Mouse (Mus musculus): Measurements from ENCODE around the gene Olfr73. TPM values are rescaled to one million over a fixed set of nuclear protein-coding genes. Genes with fewer than 3 reads are reported as not detected.

The Olfr73 gene
- not detected for polyA plus RNA-seq (2014; fragmentation: Illumina TruSeq; extraction: RNeasy Lipid Tissue Mini Kit (QIAGEN cat#74804); ENCODE audit: insufficient read depth, low read depth, low replicate concordance)

DNA sequence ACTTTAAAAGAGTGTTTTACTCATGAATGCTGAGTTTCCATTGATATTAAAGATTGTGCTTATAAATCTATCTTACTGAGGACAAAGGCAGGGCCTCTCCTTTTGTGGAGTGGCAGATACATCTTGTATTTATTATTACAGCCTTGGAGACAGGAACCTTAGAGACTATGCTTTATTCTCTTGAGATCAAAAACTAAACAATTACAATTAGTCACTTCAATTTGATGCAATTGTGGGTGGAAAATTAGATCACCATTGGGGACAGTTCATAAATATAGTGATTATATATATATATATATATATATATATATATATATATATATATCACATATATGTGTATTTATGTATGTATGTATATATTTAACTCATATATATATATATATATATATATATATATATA is at the start of gene Olfr73:
TSS of gene Olfr73 (minus strand) at position 101 of the 400 bp plus-strand sequence.

DNA sequence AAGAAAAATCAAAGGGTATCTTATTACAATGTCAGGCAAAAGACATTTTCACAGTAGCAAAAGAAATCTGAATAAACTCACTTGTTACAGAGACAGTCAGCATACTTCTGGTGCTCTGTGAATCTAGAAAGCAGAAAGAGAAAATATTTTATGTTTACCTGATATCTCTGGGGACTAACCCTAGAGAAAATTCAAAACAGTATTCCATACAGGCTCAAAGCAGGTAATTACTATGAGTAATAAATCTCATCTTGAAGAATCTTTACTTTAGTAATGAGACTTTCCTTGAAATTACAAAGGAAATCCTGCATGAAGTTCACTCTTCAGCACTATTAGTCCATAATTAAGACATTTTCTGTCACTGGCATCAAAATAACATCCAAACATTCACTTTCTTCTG is 34.2 kb upstream of the Olfr73 start, which contains the start of gene Olfr1163:
TSS of gene Olfr1163 (minus strand) at position 101 of the 400 bp plus-strand sequence.

DNA sequence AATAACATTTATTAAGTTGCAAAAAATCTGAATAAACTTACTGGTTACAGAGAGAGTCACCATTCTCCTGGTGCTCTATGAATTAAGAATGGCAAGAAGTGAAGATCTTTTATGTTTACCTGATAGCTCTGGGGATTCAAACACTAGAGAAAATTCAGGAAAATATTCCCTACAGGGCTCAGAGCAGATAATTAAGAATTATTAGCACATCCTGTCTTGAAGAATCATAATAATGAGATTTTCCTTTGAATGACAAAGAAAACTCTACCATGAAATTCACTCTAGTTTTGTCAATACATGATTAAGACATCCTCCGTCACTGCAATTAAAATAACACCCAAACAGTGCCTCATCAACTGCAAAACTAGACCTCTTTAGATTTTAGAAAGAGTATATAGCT is 13.5 kb upstream of the Olfr73 start, which contains the start of gene Olfr1162:
TSS of gene Olfr1162 (minus strand) at position 101 of the 400 bp plus-strand sequence.

GRCm38 (mm10) chr2:88022474-88022873 is 15.0 kb downstream of the Olfr73 start, which contains the start of gene Olfr1161:
Gene Olfr1161 (plus strand): TSS chr2:88022774.

DNA sequence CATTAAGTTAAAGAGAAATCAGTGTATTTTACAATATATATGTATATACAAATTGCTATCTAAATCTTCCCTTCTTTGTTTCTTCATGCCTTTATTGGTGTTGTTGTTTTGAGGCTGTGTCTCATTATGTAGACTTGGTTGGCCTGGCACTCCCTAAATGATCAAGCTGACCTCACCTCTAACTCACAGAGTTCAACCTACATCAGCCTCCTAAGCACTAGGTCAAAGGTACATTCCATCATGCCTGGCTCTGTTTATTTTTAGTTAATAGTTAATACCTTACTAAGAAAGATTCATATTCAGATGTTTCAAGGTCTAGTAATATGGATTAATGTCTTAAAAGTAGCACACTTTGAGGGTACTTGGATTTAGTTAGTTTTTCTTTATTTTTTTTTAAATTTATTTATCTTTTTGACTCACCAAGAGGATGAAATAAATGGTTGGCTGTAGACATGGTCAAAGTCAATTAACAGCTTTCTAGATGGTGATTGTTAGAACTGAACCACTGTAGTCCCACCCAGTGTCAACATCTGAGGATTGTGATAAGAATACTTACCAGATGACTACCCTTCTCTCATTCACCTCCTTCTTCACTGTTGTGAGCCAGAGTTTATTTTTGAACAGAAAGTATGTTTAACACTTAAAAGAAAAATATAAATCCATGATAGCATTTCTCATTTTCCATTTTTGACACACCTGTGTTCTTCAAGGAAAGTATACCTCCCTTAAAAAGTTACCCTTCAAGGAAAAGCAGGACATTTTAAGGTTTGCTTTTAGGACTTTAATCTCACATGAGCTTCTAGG is 29.8 kb downstream of the Olfr73 start, which contains the start of gene Olfr1160:
TSS of gene Olfr1160 (minus strand) at position 754 of the 804 bp plus-strand sequence.

GRCm38 (mm10) chr2:87989813-87990212 is 47.7 kb downstream of the Olfr73 start, which contains the start of gene Olfr1158:
Gene Olfr1158 (plus strand): TSS chr2:87990113.

Other genes starting within 250 kb of the Olfr73 start
- not detected for gene Olfr1143, start 237.1 kb downstream of the Olfr73 start, polyA plus RNA-seq (2014; fragmentation: Illumina TruSeq; extraction: RNeasy Lipid Tissue Mini Kit (QIAGEN cat#74804); ENCODE audit: insufficient read depth, low read depth, low replicate concordance)
- not detected for gene Olfr1145, start 227.9 kb downstream of the Olfr73 start, polyA plus RNA-seq (2014; fragmentation: Illumina TruSeq; extraction: RNeasy Lipid Tissue Mini Kit (QIAGEN cat#74804); ENCODE audit: insufficient read depth, low read depth, low replicate concordance)
- gene Olfr1148, start 207.2 kb downstream of the Olfr73 start, polyA plus RNA-seq (2014; fragmentation: Illumina TruSeq; extraction: RNeasy Lipid Tissue Mini Kit (QIAGEN cat#74804); ENCODE audit: insufficient read depth, low read depth, low replicate concordance): not detected
- not detected for gene Olfr1150-ps1, start 193.7 kb downstream of the Olfr73 start, polyA plus RNA-seq (2014; fragmentation: Illumina TruSeq; extraction: RNeasy Lipid Tissue Mini Kit (QIAGEN cat#74804); ENCODE audit: insufficient read depth, low read depth, low replicate concordance)
- not detected for gene Olfr1151, start 181.8 kb downstream of the Olfr73 start, polyA plus RNA-seq (2014; fragmentation: Illumina TruSeq; extraction: RNeasy Lipid Tissue Mini Kit (QIAGEN cat#74804); ENCODE audit: insufficient read depth, low read depth, low replicate concordance)
- gene Olfr1152, start 171.2 kb downstream of the Olfr73 start, polyA plus RNA-seq (2014; fragmentation: Illumina TruSeq; extraction: RNeasy Lipid Tissue Mini Kit (QIAGEN cat#74804); ENCODE audit: insufficient read depth, low read depth, low replicate concordance): not detected
- not detected for gene Olfr1153, start 142.7 kb downstream of the Olfr73 start, polyA plus RNA-seq (2014; fragmentation: Illumina TruSeq; extraction: RNeasy Lipid Tissue Mini Kit (QIAGEN cat#74804); ENCODE audit: insufficient read depth, low read depth, low replicate concordance)
- gene Olfr1154, start 132.5 kb downstream of the Olfr73 start, polyA plus RNA-seq (2014; fragmentation: Illumina TruSeq; extraction: RNeasy Lipid Tissue Mini Kit (QIAGEN cat#74804); ENCODE audit: insufficient read depth, low read depth, low replicate concordance): not detected
- not detected for gene Olfr1155, start 92.6 kb downstream of the Olfr73 start, polyA plus RNA-seq (2014; fragmentation: Illumina TruSeq; extraction: RNeasy Lipid Tissue Mini Kit (QIAGEN cat#74804); ENCODE audit: insufficient read depth, low read depth, low replicate concordance)
- gene Olfr1156, start 84.6 kb downstream of the Olfr73 start, polyA plus RNA-seq (2014; fragmentation: Illumina TruSeq; extraction: RNeasy Lipid Tissue Mini Kit (QIAGEN cat#74804); ENCODE audit: insufficient read depth, low read depth, low replicate concordance): not detected
- gene Olfr1157, start 69.4 kb downstream of the Olfr73 start, polyA plus RNA-seq (2014; fragmentation: Illumina TruSeq; extraction: RNeasy Lipid Tissue Mini Kit (QIAGEN cat#74804); ENCODE audit: insufficient read depth, low read depth, low replicate concordance): not detected
- not detected for gene Olfr74, start 63.0 kb downstream of the Olfr73 start, polyA plus RNA-seq (2014; fragmentation: Illumina TruSeq; extraction: RNeasy Lipid Tissue Mini Kit (QIAGEN cat#74804); ENCODE audit: insufficient read depth, low read depth, low replicate concordance)
- not detected for gene Olfr1158, start 47.6 kb downstream of the Olfr73 start, polyA plus RNA-seq (2014; fragmentation: Illumina TruSeq; extraction: RNeasy Lipid Tissue Mini Kit (QIAGEN cat#74804); ENCODE audit: insufficient read depth, low read depth, low replicate concordance)
- gene Olfr1160, start 29.4 kb downstream of the Olfr73 start, polyA plus RNA-seq (2014; fragmentation: Illumina TruSeq; extraction: RNeasy Lipid Tissue Mini Kit (QIAGEN cat#74804); ENCODE audit: insufficient read depth, low read depth, low replicate concordance): not detected
- not detected for gene Olfr1161, start 14.9 kb downstream of the Olfr73 start, polyA plus RNA-seq (2014; fragmentation: Illumina TruSeq; extraction: RNeasy Lipid Tissue Mini Kit (QIAGEN cat#74804); ENCODE audit: insufficient read depth, low read depth, low replicate concordance)
- gene Olfr1162, start 13.4 kb upstream of the Olfr73 start, polyA plus RNA-seq (2014; fragmentation: Illumina TruSeq; extraction: RNeasy Lipid Tissue Mini Kit (QIAGEN cat#74804); ENCODE audit: insufficient read depth, low read depth, low replicate concordance): not detected
- not detected for gene Olfr1163, start 34.1 kb upstream of the Olfr73 start, polyA plus RNA-seq (2014; fragmentation: Illumina TruSeq; extraction: RNeasy Lipid Tissue Mini Kit (QIAGEN cat#74804); ENCODE audit: insufficient read depth, low read depth, low replicate concordance)
- not detected for gene Olfr1164, start 56.3 kb upstream of the Olfr73 start, polyA plus RNA-seq (2014; fragmentation: Illumina TruSeq; extraction: RNeasy Lipid Tissue Mini Kit (QIAGEN cat#74804); ENCODE audit: insufficient read depth, low read depth, low replicate concordance)
- not detected for gene Olfr1166, start 90.6 kb upstream of the Olfr73 start, polyA plus RNA-seq (2014; fragmentation: Illumina TruSeq; extraction: RNeasy Lipid Tissue Mini Kit (QIAGEN cat#74804); ENCODE audit: insufficient read depth, low read depth, low replicate concordance)
- not detected for gene Olfr1167, start 117.5 kb upstream of the Olfr73 start, polyA plus RNA-seq (2014; fragmentation: Illumina TruSeq; extraction: RNeasy Lipid Tissue Mini Kit (QIAGEN cat#74804); ENCODE audit: insufficient read depth, low read depth, low replicate concordance)
- not detected for gene Olfr1168, start 144.2 kb upstream of the Olfr73 start, polyA plus RNA-seq (2014; fragmentation: Illumina TruSeq; extraction: RNeasy Lipid Tissue Mini Kit (QIAGEN cat#74804); ENCODE audit: insufficient read depth, low read depth, low replicate concordance)
- gene Olfr1170, start 190.6 kb upstream of the Olfr73 start, polyA plus RNA-seq (2014; fragmentation: Illumina TruSeq; extraction: RNeasy Lipid Tissue Mini Kit (QIAGEN cat#74804); ENCODE audit: insufficient read depth, low read depth, low replicate concordance): not detected
- gene Olfr1173, start 242.2 kb upstream of the Olfr73 start, polyA plus RNA-seq (2014; fragmentation: Illumina TruSeq; extraction: RNeasy Lipid Tissue Mini Kit (QIAGEN cat#74804); ENCODE audit: insufficient read depth, low read depth, low replicate concordance): not detected

Data from lung, adult 10 weeks (tissue).